Mouse (Mus musculus): ENCODE measurements at regions not wholly inside any gene's neighbourhood (a gene's known extent, or its start where the extent isn't known, plus 50 kb on each side); places are given as distances from the start of the nearest gene placed in this dataset.
A peak's percentile ranks its signal among the peaks of the same experiment; 100 is the strongest.

- Histone ChIP-seq H3K4me2 (ENCODE audit: low read depth) (no peak overlapping the region), H3K27ac (ENCODE audit: low read depth, low read length) (no peak overlapping the region), H3K9ac (no peak overlapping the region), H3K36me3 (ENCODE audit: insufficient read depth) (no peaks in the 10 kb centered on the region), H3K4me3 (ENCODE audit: low read depth, low read length) (no peak overlapping the region), H3K9me3 (ENCODE audit: low read length) (no peaks in the 10 kb centered on the region), H3K27me3 (ENCODE audit: insufficient read depth, low read length) (no peaks in the 10 kb centered on the region), H3K4me1 (ENCODE audit: insufficient read depth) (no peaks in the 10 kb centered on the region)
- DNase-seq (no peak), ATAC-seq (no peak)
- 95% methylated on average over 4 of the region's 4 CpGs for WGBS
- peak; percentile 20; the same call in 1 of the 2 replicates for TF ChIP-seq CTCF (IDR thresholded peaks at IDR 0.05; ENCODE audit: low read depth)
Observed at GRCm38 (mm10) chr9:68072624-68073023, 232.4 kb downstream of the Vps13c start.

DNA sequence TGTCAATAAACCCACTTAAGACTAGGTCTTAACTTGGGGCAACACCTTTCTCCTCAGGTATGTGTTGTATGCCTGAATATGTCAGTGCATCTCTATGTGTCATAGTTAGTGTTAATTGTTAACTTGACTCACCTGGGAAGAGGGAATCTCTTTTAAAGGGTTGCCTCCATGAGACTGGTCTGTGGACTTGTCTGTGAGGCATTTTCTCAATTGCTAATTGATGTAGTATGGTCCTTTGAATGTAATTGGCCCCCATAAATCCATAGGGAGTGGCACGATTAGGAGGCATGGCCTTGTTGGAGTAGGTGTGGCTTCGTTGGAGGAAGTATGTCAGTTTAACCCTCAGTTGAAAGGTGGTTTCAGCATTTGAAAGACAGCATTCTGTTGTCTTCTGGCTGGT lies 237.1 kb downstream of the Vps13c start:
- Histone ChIP-seq H3K4me1 (ENCODE audit: insufficient read depth) (no peaks in the 10 kb centered on the region), H3K9ac (no peak overlapping the region), H3K4me3 (ENCODE audit: low read depth, low read length) (no peak overlapping the region), H3K27me3 (ENCODE audit: insufficient read depth, low read length) (no peaks in the 10 kb centered on the region), H3K27ac (ENCODE audit: low read depth, low read length) (no peak overlapping the region), H3K4me2 (ENCODE audit: low read depth) (no peak overlapping the region), H3K36me3 (ENCODE audit: insufficient read depth) (no peaks in the 10 kb centered on the region), H3K9me3 (ENCODE audit: low read length) (no peaks in the 10 kb centered on the region)
- 77% methylated on average over 2 of the region's 2 CpGs for WGBS
- TF ChIP-seq CTCF (IDR thresholded peaks at IDR 0.05; ENCODE audit: low read depth) = no peak
- ATAC-seq (no peak), DNase-seq (no peak)

DNA sequence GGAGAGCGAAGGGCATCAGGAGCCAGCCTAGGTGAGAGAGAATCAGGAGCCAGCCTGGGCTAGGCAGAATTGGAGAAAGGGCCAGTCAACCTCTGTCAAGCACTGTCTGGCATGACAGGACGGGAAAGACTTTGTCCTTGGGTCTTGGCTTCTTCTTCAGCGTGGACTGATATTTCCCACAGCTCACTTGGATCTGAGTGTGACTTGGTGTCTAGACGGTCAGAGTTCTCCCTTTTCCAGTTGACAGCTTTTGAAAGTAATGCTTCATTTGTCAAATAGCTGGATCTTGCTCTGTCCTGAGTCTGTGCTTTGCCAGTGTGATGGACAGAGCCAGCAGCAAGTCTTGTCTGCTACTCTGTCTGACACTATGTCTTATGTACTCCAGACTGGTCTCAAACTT lies 243.1 kb downstream of the Vps13c start:
- ATAC-seq (no peak), DNase-seq (no peak)
- no peak overlapping the region for H3K27ac ChIP-seq (ENCODE audit: low read depth, low read length)
- no peak for TF ChIP-seq CTCF (IDR thresholded peaks at IDR 0.05; ENCODE audit: low read depth)
- WGBS = 91% methylated on average over 4 of the region's 4 CpGs
- no peak overlapping the region for H3K9ac ChIP-seq
- H3K4me2 ChIP-seq (ENCODE audit: low read depth) = no peak overlapping the region
- H3K27me3 ChIP-seq (ENCODE audit: insufficient read depth, low read length) = no peaks in the 10 kb centered on the region
- no peaks in the 10 kb centered on the region for H3K4me1 ChIP-seq (ENCODE audit: insufficient read depth)
- H3K36me3 ChIP-seq (ENCODE audit: insufficient read depth) = no peaks in the 10 kb centered on the region
- H3K4me3 ChIP-seq (ENCODE audit: low read depth, low read length) = no peak overlapping the region
- no peaks in the 10 kb centered on the region for H3K9me3 ChIP-seq (ENCODE audit: low read length)

DNA sequence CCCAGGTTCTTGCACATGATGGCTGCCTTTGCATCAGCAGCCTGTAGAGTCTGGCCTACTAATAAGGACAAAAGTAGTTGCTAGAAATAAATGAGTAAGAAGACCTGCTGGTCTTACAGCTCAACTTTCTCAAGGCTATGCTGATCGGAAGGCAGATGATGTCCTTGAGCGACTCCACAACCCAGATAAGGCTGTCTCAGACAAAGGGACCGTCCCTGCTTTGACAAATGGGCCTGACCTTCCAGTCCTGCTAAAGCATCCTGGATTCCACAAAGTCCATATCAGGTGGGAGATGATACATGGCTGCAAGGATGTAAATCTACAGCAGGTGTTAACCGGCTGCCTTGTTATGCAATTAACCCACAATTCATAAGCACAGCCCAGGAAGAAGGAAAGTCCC lies 244.8 kb downstream of the Vps13c start:
- peak; percentile 14 for DNase-seq
- Histone ChIP-seq H3K4me2 (ENCODE audit: low read depth) (no peak overlapping the region), H3K4me1 (ENCODE audit: insufficient read depth) (no peaks in the 10 kb centered on the region), H3K36me3 (ENCODE audit: insufficient read depth) (no peaks in the 10 kb centered on the region), H3K27ac (ENCODE audit: low read depth, low read length) (no peak overlapping the region), H3K9ac (no peak overlapping the region), H3K9me3 (ENCODE audit: low read length) (no peaks in the 10 kb centered on the region), H3K27me3 (ENCODE audit: insufficient read depth, low read length) (no peaks in the 10 kb centered on the region), H3K4me3 (ENCODE audit: low read depth, low read length) (no peak overlapping the region)
- no peak for ATAC-seq
- WGBS = 80% methylated on average over 4 of the region's 4 CpGs
- no peak for TF ChIP-seq CTCF (IDR thresholded peaks at IDR 0.05; ENCODE audit: low read depth)

GRCm38 (mm10) chr9:68094561-68094960 lies 254.4 kb downstream of the Vps13c start:
- H3K9me3 ChIP-seq (ENCODE audit: low read length) = no peaks in the 10 kb centered on the region
- no peak overlapping the region for H3K9ac ChIP-seq
- no peaks in the 10 kb centered on the region for H3K27me3 ChIP-seq (ENCODE audit: insufficient read depth, low read length)
- H3K4me2 ChIP-seq (ENCODE audit: low read depth) = no peak overlapping the region
- H3K27ac ChIP-seq (ENCODE audit: low read depth, low read length) = no peak overlapping the region
- no peaks in the 10 kb centered on the region for H3K36me3 ChIP-seq (ENCODE audit: insufficient read depth)
- 97% methylated on average over 5 of the region's 5 CpGs for WGBS
- TF ChIP-seq CTCF (IDR thresholded peaks at IDR 0.05; ENCODE audit: low read depth) = no peak
- DNase-seq (no peak), ATAC-seq (no peak)
- H3K4me1 ChIP-seq (ENCODE audit: insufficient read depth) = no peaks in the 10 kb centered on the region
- H3K4me3 ChIP-seq (ENCODE audit: low read depth, low read length) = no peak overlapping the region

DNA sequence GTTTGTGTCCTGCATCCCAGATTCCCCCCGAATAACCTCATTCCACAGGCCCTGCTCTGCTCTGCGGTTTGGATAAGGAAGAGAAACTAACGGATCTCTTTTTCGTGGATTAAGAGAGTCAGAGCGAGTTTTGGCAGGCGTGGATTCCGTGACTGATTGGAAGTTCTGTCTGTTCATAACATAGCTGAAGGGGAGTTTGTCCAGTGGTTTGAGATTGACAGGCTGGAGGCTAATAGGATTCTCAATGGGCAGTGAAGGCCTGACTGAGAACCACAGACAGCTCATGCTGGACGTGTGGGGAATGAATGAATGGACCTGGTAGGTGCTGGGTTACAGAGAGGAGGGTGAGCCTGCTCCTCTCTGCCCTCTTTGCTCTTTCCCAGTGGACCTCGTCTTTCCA lies 269.6 kb downstream of the Vps13c start:
- ATAC-seq = no peak
- Histone ChIP-seq H3K9ac (no peak overlapping the region), H3K27ac (ENCODE audit: low read depth, low read length) (no peak overlapping the region), H3K36me3 (ENCODE audit: insufficient read depth) (no peaks in the 10 kb centered on the region), H3K4me1 (ENCODE audit: insufficient read depth) (no peaks in the 10 kb centered on the region), H3K9me3 (ENCODE audit: low read length) (no peaks in the 10 kb centered on the region), H3K27me3 (ENCODE audit: insufficient read depth, low read length) (no peaks in the 10 kb centered on the region), H3K4me3 (ENCODE audit: low read depth, low read length) (no peak overlapping the region), H3K4me2 (ENCODE audit: low read depth) (no peak overlapping the region)
- no peak for TF ChIP-seq CTCF (IDR thresholded peaks at IDR 0.05; ENCODE audit: low read depth)
- 79% methylated on average over 9 of the region's 9 CpGs for WGBS
- DNase-seq = no peak

- no peak overlapping the region for H3K4me2 ChIP-seq (ENCODE audit: low read depth)
- H3K9ac ChIP-seq = no peak overlapping the region
- H3K4me3 ChIP-seq (ENCODE audit: low read depth, low read length) = no peak overlapping the region
- DNase-seq (no peak), ATAC-seq (no peak)
- no peaks in the 10 kb centered on the region for H3K36me3 ChIP-seq (ENCODE audit: insufficient read depth)
- no peaks in the 10 kb centered on the region for H3K9me3 ChIP-seq (ENCODE audit: low read length)
- H3K27ac ChIP-seq (ENCODE audit: low read depth, low read length) = no peak overlapping the region
- TF ChIP-seq CTCF (IDR thresholded peaks at IDR 0.05; ENCODE audit: low read depth) = no peak
- no peaks in the 10 kb centered on the region for H3K4me1 ChIP-seq (ENCODE audit: insufficient read depth)
- WGBS = 70% methylated on average over 10 of the region's 10 CpGs
- no peaks in the 10 kb centered on the region for H3K27me3 ChIP-seq (ENCODE audit: insufficient read depth, low read length)
Observed at GRCm38 (mm10) chr9:68115151-68115690, 275.0 kb downstream of the Vps13c start.

All from forebrain, postnatal 0 days (tissue).